Mouse (Mus musculus): ENCODE data around the gene Plcd1.

Gene Plcd1

GRCm38 (mm10) chr9:119058245-119058644 lies 35.1 kb downstream of the Plcd1 start:
- ATAC-seq (ENCODE audit: insufficient number of reproducible peaks, low FRiP score, low TSS enrichment), result no peak

DNA sequence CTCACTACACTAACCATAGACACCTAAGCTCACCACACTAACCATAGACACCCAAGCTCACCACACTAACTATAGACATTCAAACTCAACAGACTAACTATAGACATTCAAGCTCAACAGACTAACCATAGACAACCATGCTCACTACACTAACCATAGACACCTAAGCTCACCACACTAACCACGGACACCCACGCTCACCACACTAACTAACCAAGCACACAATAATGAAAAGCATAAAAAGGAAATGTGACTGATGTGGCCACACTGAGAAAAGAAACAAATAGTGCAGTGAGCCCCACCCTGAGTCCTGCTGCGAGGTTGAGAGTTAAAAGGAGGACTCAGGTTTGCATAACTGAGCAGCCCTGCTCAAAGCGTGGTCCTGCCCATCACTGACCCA lies 38.0 kb downstream of the Plcd1 start:
- no peak for ATAC-seq (ENCODE audit: insufficient number of reproducible peaks, low FRiP score, low TSS enrichment)

- no peak for ATAC-seq (ENCODE audit: insufficient number of reproducible peaks, low FRiP score, low TSS enrichment)
These were observed 39.2 kb downstream of the Plcd1 start for GRCm38 (mm10) chr9:119053964-119054576.

- ATAC-seq (ENCODE audit: insufficient number of reproducible peaks, low FRiP score, low TSS enrichment), result no peak
These were observed 41.0 kb downstream of the Plcd1 start, which contains the start of gene Vill for GRCm38 (mm10) chr9:119052154-119052944. Vill (plus strand) TSS chr9:119052778.

GRCm38 (mm10) chr9:119051158-119051557 lies 42.1 kb downstream of the Plcd1 start:
- no peak for ATAC-seq (ENCODE audit: insufficient number of reproducible peaks, low FRiP score, low TSS enrichment)

DNA sequence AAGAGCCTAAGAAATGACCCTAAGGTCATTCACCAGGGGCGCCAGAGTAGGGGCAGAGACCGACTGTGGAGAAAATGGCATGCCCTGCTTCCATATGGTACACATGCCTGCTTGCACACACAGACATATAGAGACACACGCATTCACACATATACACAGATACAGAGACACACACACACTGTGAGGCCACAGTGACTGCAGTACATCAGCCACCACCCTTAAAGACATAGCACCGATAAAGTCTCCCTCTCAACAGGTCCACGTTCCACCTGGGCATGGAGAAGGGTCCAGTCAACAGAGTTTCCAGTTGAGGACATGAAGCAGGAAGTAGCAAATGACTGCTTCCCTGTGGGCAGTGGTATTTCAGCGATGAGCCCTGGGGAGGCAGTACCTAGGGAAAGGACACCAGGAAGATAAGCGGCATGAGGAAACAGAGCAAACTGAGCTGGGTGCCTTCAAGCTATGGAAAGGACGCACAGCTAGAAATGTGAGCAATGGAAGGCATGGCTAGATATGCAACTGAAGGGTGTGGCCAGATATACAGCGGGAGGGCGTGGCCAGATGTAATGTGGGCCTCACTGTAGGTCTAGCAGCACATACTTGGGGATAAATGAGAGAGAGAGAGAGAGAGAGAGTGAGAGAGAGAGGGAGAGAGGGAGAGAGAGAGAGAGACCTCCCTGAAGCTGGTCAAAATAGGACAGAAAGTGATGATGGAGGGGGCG lies 45.0 kb downstream of the Plcd1 start:
- ATAC-seq (ENCODE audit: insufficient number of reproducible peaks, low FRiP score, low TSS enrichment), result no peak

GRCm38 (mm10) chr9:119040101-119040775 lies 53.1 kb downstream of the Plcd1 start:
- 0 out of 2 replicates have a peak, but pooled peaks have one; percentile 32 for ATAC-seq (ENCODE audit: insufficient number of reproducible peaks, low FRiP score, low TSS enrichment)

DNA sequence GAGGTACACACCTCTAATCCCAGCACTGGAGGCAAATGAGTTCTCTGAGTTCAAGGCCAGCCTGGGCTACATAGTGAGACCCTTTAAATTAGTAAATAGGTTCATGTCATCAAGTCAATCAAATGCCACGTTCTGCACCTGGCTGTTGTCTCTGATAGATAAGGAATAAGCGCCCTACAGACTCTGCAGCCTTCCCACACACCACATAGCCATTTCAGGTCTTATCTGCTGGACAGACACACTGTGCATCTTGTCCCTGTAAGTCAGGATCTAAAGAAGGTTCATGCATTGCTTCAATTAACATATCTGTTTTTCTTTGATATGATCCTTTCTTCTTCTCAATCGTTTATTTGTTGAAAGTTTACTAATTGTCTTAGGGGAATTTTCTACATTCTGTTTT lies 54.7 kb downstream of the Plcd1 start:
- no peak for ATAC-seq (ENCODE audit: insufficient number of reproducible peaks, low FRiP score, low TSS enrichment)

GRCm38 (mm10) chr9:119037076-119037730 lies 56.1 kb downstream of the Plcd1 start:
- no peak for ATAC-seq (ENCODE audit: insufficient number of reproducible peaks, low FRiP score, low TSS enrichment)

DNA sequence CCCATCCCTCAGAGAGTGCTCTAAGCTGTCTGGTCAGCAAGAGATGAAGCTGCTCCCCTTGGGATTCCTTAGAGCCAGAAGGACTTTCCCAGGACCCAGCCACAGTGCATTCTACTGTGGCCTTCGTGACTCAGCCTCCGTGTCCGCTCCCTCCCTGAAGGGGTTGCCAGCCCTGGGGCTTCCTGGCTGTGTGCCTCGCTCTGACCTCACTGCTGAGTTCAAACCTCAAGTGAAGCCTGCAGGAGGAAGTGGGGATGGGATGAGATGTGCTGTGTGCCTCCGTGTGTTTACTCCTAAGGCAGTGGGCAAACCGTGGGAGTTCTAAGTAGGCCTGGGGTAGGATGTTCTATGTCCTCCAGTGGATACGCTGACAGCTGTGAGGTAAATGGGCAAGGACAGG lies 57.5 kb downstream of the Plcd1 start:
- no peak for ATAC-seq (ENCODE audit: insufficient number of reproducible peaks, low FRiP score, low TSS enrichment)

DNA sequence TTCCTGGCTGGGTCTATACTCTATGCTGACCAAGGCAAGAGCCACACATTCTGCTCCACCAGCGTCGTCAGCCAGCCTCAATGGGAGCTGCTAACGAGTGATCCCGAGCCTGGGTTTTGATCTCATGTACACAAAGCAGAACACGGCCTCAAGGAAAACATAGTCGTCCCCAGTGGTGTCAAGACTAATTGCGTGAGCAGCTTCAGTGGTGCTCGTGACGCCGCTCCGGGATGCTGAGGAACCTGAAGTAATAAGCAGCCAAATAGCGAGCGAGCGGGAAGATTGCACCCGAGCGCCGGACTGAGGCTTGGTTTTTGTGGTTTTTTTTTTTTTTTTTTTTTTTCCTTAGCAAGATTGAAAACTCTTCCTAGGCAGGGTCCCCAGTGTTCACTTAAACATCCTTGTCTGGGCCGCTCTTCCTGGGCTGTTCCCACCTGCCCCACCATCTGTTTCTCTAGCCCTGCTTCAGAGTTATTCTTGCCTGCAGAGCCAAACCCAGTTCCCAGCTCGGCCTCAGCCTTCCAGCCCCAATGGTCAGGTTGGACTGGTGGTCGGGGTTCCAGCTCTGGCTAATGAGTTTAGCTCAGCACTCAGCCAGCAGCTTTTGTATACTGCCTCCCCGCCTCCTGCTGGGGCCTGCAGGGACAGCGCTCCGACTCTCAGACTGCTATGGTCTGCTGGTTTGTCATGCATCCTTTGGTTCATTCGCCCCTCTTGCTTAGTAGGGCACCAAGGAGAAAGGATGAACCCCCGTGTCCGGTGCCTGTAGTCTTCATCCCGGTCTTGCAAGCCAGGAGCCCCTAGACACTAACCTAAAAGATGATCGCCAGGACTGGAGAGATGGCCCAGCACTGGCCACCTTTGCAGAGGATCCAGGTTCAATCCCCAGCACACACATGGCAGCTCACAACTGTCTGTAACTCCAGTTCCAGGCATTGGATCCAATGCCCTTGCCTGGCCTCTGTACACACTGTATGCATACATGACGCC lies 58.3 kb downstream of the Plcd1 start:
- ATAC-seq (ENCODE audit: insufficient number of reproducible peaks, low FRiP score, low TSS enrichment), result no peak

DNA sequence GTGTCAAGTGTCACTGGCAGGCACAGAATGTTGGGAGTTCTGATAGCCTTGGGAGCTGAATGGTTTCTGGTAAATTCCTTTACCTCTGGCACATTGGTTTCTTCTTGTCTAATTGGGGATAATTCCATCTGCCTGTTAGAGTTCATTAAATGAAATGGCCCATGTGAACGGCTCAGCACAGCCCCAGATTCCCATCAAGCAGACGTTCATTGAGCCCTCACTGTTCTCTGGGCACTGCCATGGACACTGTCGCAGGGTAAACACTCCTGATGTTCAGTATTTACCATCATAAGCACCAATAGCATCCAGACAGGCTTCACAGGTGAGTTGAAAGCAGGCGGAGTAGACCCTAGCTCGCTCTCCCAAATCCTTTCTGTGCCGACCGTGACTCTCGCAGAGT lies 59.2 kb downstream of the Plcd1 start:
- no peak for ATAC-seq (ENCODE audit: insufficient number of reproducible peaks, low FRiP score, low TSS enrichment)

DNA sequence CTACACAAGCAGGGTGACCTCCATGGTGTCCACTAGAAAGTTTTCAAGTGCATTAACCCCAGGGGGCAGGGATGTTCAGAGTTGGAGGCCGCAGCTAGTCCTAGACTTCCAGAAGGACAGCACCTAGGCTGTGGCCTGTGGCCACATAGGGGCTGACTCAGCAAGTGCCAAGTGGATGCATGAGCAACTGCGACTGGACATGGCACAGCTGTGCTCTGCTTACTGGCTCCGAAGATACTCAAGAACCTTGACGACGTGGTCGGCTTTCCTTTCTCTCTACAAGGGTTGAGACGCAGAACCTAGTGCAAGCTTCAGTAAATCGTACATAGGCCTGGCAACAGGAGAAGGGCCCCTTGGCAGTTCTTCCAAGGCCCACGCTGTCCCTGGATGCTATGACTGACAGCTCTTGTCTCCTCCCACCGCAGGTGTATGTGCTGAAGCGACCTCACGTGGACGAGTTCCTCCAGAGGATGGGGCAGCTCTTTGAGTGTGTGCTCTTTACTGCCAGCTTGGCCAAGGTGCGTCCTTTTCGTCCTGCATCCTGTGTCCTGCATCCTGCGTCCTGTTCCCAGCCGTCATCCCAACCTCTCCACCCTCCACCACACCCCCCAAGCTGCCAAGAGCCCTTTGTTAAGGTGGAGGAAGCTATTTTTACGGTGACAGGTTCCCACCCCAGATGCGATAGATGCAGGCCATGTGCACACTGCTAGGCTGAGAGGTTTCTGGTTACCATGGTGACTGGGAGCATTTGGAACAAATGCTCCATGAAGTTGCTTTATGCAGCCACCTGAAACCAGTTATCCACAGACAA lies 60.0 kb downstream of the Plcd1 start:
- no peak for ATAC-seq (ENCODE audit: insufficient number of reproducible peaks, low FRiP score, low TSS enrichment)

DNA sequence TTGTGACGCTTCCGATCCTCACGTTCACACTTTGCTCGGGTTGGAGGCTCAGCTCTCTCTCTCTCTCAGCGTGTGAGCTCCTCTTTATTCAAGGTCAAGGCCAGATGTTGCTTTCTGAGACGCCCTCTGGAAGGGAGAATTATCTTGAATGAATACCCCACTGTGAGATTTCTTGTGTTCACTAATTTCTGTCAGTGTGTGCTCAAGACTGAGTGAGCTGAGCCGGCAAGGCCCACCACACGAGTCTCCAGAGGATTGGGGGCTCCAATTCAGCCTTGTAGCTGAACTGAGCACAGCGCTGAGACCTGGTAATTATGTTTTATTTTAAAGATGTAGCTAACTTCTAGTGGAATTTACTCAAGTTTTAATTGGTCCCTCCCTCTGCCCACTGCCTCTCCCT lies 60.8 kb downstream of the Plcd1 start:
- ATAC-seq (ENCODE audit: insufficient number of reproducible peaks, low FRiP score, low TSS enrichment), result no peak

DNA sequence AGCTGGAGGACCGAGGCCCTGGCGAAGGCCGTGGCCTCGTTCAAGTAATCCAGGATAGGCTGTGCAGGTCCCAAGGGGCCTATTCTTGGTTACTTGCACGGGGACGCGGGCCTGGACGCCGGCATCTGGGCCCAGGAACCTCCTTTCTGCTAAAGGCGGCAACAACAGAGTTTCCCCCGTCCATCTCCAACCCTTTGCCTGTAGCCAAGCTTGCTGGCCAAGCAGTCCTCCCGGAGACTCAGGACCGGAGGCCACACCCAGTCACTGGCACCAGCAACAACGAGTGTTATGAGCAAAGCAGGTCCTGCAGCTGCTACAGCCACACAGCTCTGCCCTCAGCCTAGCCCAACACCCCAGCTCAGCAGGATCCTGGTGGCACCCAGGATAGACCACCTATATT lies 61.5 kb downstream of the Plcd1 start:
- ATAC-seq (ENCODE audit: insufficient number of reproducible peaks, low FRiP score, low TSS enrichment), result no peak

GRCm38 (mm10) chr9:119031038-119031437 lies 62.3 kb downstream of the Plcd1 start:
- no peak for ATAC-seq (ENCODE audit: insufficient number of reproducible peaks, low FRiP score, low TSS enrichment)

DNA sequence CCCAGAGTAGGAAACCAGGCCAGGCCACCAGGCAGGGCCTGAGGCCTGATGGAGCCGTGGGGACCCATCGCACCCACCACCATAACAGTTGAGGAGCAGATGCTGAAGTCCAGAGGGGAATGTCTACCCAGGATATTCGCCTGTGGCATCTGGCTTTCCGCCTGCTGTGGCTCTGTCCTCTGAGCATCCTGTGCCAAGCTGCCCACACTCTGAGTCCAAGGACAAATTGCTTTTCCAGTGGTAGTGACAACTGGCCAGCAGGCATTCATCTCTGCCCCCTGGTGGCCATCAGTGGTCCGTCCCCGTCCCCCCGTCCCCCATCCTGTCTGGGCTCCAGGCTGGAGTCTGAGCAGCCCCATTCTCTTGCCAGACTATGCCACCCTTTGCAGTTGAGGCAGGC lies 63.7 kb downstream of the Plcd1 start:
- no peak for ATAC-seq (ENCODE audit: insufficient number of reproducible peaks, low FRiP score, low TSS enrichment)

Measured in cerebellum, adult (tissue).